Mouse (Mus musculus) midbrain, embryonic 11.5 days (tissue): ENCODE data around the gene Frmd4b. TPM values are rescaled to one million over a fixed set of nuclear protein-coding genes. Genes with fewer than 3 reads are reported as not detected.

Source experiments
- ATAC-seq: fragments of 200-750 bp; cut with Nextera tagmentation; 2 replicates; pipeline ENCODE4 v1.8.0; 2017; ENCODE audit warnings: moderate TSS enrichment, moderate library complexity; ENCODE audit not compliant: low FRiP score
- DNase-seq: peaks from one replicate; pipeline ENCODE4 v3.0.0; 2015; ENCODE audit warnings: low spot score; ENCODE audit errors: missing footprints
- H3K27ac ChIP-seq: fragments of 300-500 bp; sonication (generic); 2 replicates; pipeline ENCODE4 v1.5.1; 2014; ENCODE audit warnings: low read depth, low read length
- H3K27me3 ChIP-seq: fragments of 300-500 bp; sonication (generic); 2 replicates; pipeline ENCODE4 v1.6.1; 2014; ENCODE audit warnings: mild to moderate bottlenecking, low read length, moderate library complexity, mixed read lengths; ENCODE audit not compliant: control insufficient read depth, insufficient read depth
- H3K36me3 ChIP-seq: fragments of 300-500 bp; sonication (generic); 2 replicates; pipeline ENCODE4 v1.6.1; 2014; ENCODE audit warnings: mild to moderate bottlenecking, low read length, moderate library complexity, mixed read lengths; ENCODE audit not compliant: control insufficient read depth, insufficient read depth
- H3K4me1 ChIP-seq: fragments of 300-500 bp; sonication (generic); 2 replicates; pipeline ENCODE4 v1.6.1; 2014; ENCODE audit warnings: low read length; ENCODE audit not compliant: control insufficient read depth, insufficient read depth
- H3K4me2 ChIP-seq: fragments of 300-500 bp; sonication (generic); 2 replicates; pipeline ENCODE4 v1.6.1; 2014; ENCODE audit warnings: mild to moderate bottlenecking, moderate library complexity
- H3K4me3 ChIP-seq: fragments of 300-500 bp; sonication (generic); 2 replicates; pipeline ENCODE4 v1.5.1; 2014; ENCODE audit warnings: low read depth, low read length
- H3K9ac ChIP-seq: fragments of 300-500 bp; sonication (generic); 2 replicates; pipeline ENCODE4 v1.6.1; 2014; ENCODE audit warnings: low read length
- H3K9me3 ChIP-seq: fragments of 300-500 bp; sonication (generic); 2 replicates; pipeline ENCODE4 v1.6.1; 2016; ENCODE audit warnings: low read length; ENCODE audit not compliant: control insufficient read depth
- WGBS: fragments of 180-500 bp; shearing (Covaris S2); extraction: QIAGEN DNeasy Blood & Tissue Kit; methylation state at CpG from one replicate; pipeline ENCODE4 v1.1.7; 2014; 5-methylcytosine and 5-hydroxymethylcytosine counted together
- polyA plus RNA-seq: library from polyadenylated mRNA; unstranded; fragments of >200 nt; fragmentation: Nextera tagmentation; extraction: Ambion mirVana; gene quantifications from 2 replicates; pipeline ENCODE4 v1.2.1, GENCODE M21; 2014

Frmd4b gene
- polyA plus RNA-seq, 1 experiment from 2014 or later, result 31.9 TPM

GRCm38 (mm10) chr6:97487535-97488081 lies 129.7 kb downstream of the Frmd4b start:
- H3K9me3 ChIP-seq, result no peaks in the 10 kb centered on the region
- H3K4me1 ChIP-seq, result peaks cover 22% of the 10 kb centered on the region
- peak overlapping the region; percentile 92 for H3K4me2 ChIP-seq
- peak; percentile 48; the same call in 1 of the 2 replicates for ATAC-seq
- H3K27me3 ChIP-seq, result no peaks in the 10 kb centered on the region
- peak overlapping the region; percentile 40 for H3K4me3 ChIP-seq
- DNase-seq, result peak; percentile 93
- H3K27ac ChIP-seq, result no peak overlapping the region
- no peaks in the 10 kb centered on the region for H3K36me3 ChIP-seq
- H3K9ac ChIP-seq, result peak overlapping the region; percentile 55
- 3% methylated on average over 40 of the region's 40 CpGs for WGBS

GRCm38 (mm10) chr6:97486813-97487361 lies 130.5 kb downstream of the Frmd4b start:
- 16% methylated on average over 11 of the region's 11 CpGs for WGBS
- no peak overlapping the region for H3K27ac ChIP-seq
- H3K9ac ChIP-seq, result no peak overlapping the region; the same call in 1 of the 2 replicates
- H3K9me3 ChIP-seq, result no peaks in the 10 kb centered on the region
- H3K4me3 ChIP-seq, result peak overlapping the region; percentile 40; the same call in 1 of the 2 replicates
- H3K4me2 ChIP-seq, result peak overlapping the region; percentile 92
- H3K36me3 ChIP-seq, result no peaks in the 10 kb centered on the region
- ATAC-seq (no peak), DNase-seq (peak; percentile 92)
- H3K4me1 ChIP-seq, result peaks cover 22% of the 10 kb centered on the region
- H3K27me3 ChIP-seq, result no peaks in the 10 kb centered on the region

DNA sequence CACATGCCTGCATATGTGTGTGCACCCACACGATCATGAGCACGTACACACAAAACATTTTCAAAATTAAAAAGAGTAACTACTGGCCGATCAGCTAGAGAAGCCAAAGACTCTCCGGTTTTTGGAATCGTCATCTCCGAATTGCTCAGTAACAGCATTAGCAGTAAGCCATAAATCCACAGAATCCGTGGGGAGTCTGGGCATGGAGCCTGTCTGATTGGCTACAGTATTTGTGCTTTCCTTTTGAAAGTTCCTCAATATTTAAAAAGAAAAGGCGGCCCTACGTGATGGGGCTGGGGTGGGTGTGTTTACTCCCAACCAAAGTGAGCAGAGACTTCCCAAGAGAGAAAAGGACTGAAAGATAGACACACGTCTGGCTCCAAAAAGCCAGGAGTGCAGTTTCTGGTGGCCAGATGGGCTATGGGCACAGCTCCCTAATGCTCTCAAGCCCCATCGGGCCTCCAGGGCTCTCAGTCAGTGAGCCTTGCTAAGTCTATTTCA lies 131.4 kb downstream of the Frmd4b start:
- no peaks in the 10 kb centered on the region for H3K36me3 ChIP-seq
- no peak overlapping the region for H3K4me2 ChIP-seq
- H3K4me1 ChIP-seq, result peaks cover 22% of the 10 kb centered on the region
- no peak overlapping the region for H3K4me3 ChIP-seq
- no peaks in the 10 kb centered on the region for H3K27me3 ChIP-seq
- 84% methylated on average over 11 of the region's 11 CpGs for WGBS
- no peak overlapping the region for H3K9ac ChIP-seq
- H3K27ac ChIP-seq, result no peak overlapping the region
- ATAC-seq (no peak), DNase-seq (no peak)
- no peaks in the 10 kb centered on the region for H3K9me3 ChIP-seq

GRCm38 (mm10) chr6:97481912-97482311 lies 135.4 kb downstream of the Frmd4b start:
- Histone ChIP-seq H3K4me2 (no peak overlapping the region), H3K36me3 (no peaks in the 10 kb centered on the region), H3K27me3 (no peaks in the 10 kb centered on the region), H3K4me3 (no peak overlapping the region), H3K9ac (no peak overlapping the region), H3K4me1 (peaks cover 10% of the 10 kb centered on the region), H3K9me3 (no peaks in the 10 kb centered on the region), H3K27ac (no peak overlapping the region)
- ATAC-seq (no peak), DNase-seq (no peak)
- WGBS, result 77% methylated on average over 6 of the region's 6 CpGs

DNA sequence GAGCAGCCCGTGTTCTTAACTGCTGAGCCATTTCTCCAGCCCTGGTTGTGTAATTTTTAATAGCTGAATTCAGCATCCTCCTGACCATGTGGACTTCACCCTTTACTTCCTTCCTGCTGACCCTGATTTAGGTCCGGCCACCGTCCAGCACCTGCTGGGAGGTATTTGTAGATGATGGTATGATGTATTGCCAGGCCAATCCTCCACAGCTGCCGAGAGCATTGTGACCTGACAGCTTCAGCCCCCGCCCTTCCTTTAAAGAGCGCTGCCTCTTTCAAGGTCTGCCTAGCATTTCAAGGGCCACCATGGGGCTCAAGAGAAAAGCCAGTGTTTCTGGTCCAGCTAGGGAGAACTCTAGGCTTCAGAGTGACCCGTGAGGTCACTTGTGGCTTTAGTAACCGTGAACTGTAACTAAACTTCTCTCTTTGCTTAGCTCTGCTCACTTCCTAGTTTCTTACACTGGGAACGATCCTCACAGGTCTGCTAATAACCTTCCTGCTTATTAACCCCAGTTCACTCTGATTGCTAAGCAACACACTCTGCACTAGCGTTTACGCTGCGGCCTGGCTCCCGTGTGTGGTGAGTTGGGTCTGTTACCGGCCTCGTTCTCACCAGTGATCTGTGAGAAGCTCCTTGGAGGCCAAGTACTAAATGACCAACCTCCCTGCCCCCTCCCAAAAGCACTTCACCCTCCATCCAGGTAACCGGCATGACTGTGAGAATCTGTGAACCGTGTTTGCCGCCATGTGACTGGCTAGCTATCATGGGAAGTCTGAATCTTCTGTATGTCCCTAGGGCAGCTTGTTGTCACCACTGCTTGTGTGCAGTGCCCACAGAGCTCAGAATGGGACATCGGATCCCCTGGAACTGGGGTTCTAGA lies 138.1 kb downstream of the Frmd4b start:
- Histone ChIP-seq H3K36me3 (no peaks in the 10 kb centered on the region), H3K27ac (no peak overlapping the region), H3K4me1 (peaks cover 6% of the 10 kb centered on the region), H3K9me3 (no peaks in the 10 kb centered on the region), H3K4me2 (no peak overlapping the region), H3K9ac (no peak overlapping the region), H3K27me3 (no peaks in the 10 kb centered on the region), H3K4me3 (no peak overlapping the region)
- DNase-seq, result peak; percentile 84
- 54% methylated on average over 19 of the region's 19 CpGs for WGBS
- no peak for ATAC-seq

DNA sequence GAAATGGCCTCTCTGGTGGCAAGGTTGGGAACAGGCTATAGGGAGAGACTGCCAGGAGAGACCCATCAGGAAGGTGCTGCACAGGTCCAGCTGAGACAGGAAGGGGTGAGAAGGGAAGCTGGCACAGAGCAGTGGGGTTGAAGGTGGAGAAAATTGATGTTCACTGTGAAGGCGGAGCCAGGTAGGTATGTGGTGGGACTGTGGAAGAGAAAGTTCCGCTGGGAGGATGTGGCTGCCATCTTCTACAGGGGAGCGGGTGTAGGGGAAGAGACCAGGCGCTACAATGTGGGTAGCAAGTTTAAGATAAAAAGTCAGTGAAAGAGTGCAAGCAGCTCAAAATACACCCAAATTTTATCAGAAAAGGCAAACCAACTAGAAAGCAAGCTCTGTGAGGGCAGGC lies 143.7 kb downstream of the Frmd4b start:
- 96% methylated on average over 4 of the region's 4 CpGs for WGBS
- H3K4me2 ChIP-seq, result no peak overlapping the region
- H3K4me1 ChIP-seq, result no peaks in the 10 kb centered on the region
- H3K9ac ChIP-seq, result no peak overlapping the region
- ATAC-seq (no peak), DNase-seq (no peak)
- no peaks in the 10 kb centered on the region for H3K27me3 ChIP-seq
- no peaks in the 10 kb centered on the region for H3K9me3 ChIP-seq
- no peak overlapping the region for H3K4me3 ChIP-seq
- no peaks in the 10 kb centered on the region for H3K36me3 ChIP-seq
- H3K27ac ChIP-seq, result no peak overlapping the region

DNA sequence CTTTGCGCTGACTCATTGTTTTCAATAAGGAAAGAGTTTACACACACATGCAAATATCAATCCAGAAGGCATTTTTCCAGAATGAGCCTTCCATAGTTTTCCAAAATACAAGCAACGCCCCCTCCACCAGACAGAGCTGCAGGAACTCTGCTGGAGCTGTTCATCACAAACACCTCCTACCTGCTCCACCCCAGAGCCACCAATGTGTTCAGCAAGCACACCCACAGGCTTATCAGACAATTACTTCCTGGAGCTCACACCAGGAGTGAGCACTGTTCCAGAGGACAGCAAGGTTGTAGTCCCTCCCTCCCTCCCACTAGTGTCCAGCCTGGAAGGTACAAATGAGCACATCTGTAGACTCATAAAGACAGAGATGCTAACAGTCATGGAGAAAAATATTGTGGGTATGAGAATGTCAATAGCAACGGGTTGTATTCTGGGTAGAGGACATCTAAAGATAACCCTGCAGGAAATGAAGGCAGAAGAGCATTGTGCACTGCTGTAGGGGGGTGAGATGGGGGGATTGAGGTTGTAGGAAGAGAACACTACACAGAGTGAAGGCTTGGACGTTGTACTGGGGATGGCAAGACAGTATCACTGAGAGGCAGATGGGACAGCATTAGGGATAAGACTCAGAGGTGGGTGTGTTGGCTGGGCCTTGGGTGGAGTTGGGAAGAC lies 144.3 kb downstream of the Frmd4b start:
- 78% methylated on average over 4 of the region's 4 CpGs for WGBS
- no peak overlapping the region for H3K9ac ChIP-seq
- H3K36me3 ChIP-seq, result no peaks in the 10 kb centered on the region
- no peak overlapping the region for H3K27ac ChIP-seq
- no peak overlapping the region for H3K4me3 ChIP-seq
- ATAC-seq, result no peak
- no peaks in the 10 kb centered on the region for H3K27me3 ChIP-seq
- H3K4me2 ChIP-seq, result no peak overlapping the region
- no peak for DNase-seq
- no peaks in the 10 kb centered on the region for H3K4me1 ChIP-seq
- no peaks in the 10 kb centered on the region for H3K9me3 ChIP-seq

GRCm38 (mm10) chr6:97463898-97464524 lies 153.3 kb downstream of the Frmd4b start:
- no peaks in the 10 kb centered on the region for H3K9me3 ChIP-seq
- H3K27ac ChIP-seq, result peak overlapping the region; percentile 8; the same call in 1 of the 2 replicates
- no peaks in the 10 kb centered on the region for H3K27me3 ChIP-seq
- DNase-seq, result peak; percentile 82
- no peak overlapping the region for H3K4me3 ChIP-seq
- no peak overlapping the region for H3K9ac ChIP-seq
- no peak overlapping the region for H3K4me2 ChIP-seq
- ATAC-seq, result no peak
- H3K4me1 ChIP-seq, result no peaks in the 10 kb centered on the region; the same call in 1 of the 2 replicates
- no peaks in the 10 kb centered on the region for H3K36me3 ChIP-seq
- WGBS, result 67% methylated on average over 17 of the region's 17 CpGs
